Mouse (Mus musculus): ENCODE data around the gene Yme1l1. TPM values are rescaled to one million over a fixed set of nuclear protein-coding genes. Genes with fewer than 3 reads are reported as not detected.

The Yme1l1 gene
- polyA plus RNA-seq (2014; fragmentation: Illumina TruSeq; extraction: RNeasy Lipid Tissue Mini Kit (QIAGEN cat#74804); ENCODE audit: low replicate concordance): 231 TPM

GRCm38 (mm10) chr2:23155777-23156607 lies at the start of gene Yme1l1, which contains the start of gene Mastl:
Yme1l1 (plus strand) TSS chr2:23156369.
Mastl (minus strand) TSS chr2:23156024.

GRCm38 (mm10) chr2:23207070-23207526 lies 50.9 kb downstream of the Yme1l1 start, which contains the start of gene 4931423N10Rik:
4931423N10Rik (plus strand) TSS chr2:23207476.

Other genes starting within 250 kb of the Yme1l1 start
- 258 TPM for gene Abi1, start 116.1 kb upstream of the Yme1l1 start, polyA plus RNA-seq (2014; fragmentation: Illumina TruSeq; extraction: RNeasy Lipid Tissue Mini Kit (QIAGEN cat#74804); ENCODE audit: low replicate concordance)
- gene Acbd5, start 88.2 kb upstream of the Yme1l1 start, polyA plus RNA-seq (2014; fragmentation: Illumina TruSeq; extraction: RNeasy Lipid Tissue Mini Kit (QIAGEN cat#74804); ENCODE audit: low replicate concordance): 238 TPM
- gene Mastl, start 345 bp upstream of the Yme1l1 start, polyA plus RNA-seq (2014; fragmentation: Illumina TruSeq; extraction: RNeasy Lipid Tissue Mini Kit (QIAGEN cat#74804); ENCODE audit: low replicate concordance): 8.7 TPM
- not detected for gene 4931423N10Rik, start 51.1 kb downstream of the Yme1l1 start, polyA plus RNA-seq (2014; fragmentation: Illumina TruSeq; extraction: RNeasy Lipid Tissue Mini Kit (QIAGEN cat#74804); ENCODE audit: low replicate concordance)
- gene Nxph2, start 164.9 kb downstream of the Yme1l1 start, polyA plus RNA-seq (2014; fragmentation: Illumina TruSeq; extraction: RNeasy Lipid Tissue Mini Kit (QIAGEN cat#74804); ENCODE audit: low replicate concordance): 0.15 TPM